Mouse (Mus musculus): ENCODE data around the gene Xpnpep1.

Xpnpep1 gene

GRCm38 (mm10) chr19:53066531-53066930 is 26.5 kb upstream of the Xpnpep1 start:
- peak in 1 of 2 experiments; percentile 56 for DNase-seq (ENCODE audit: low spot score in 2 of 2)

- DNase-seq (ENCODE audit: low spot score in 2 of 2), result peak in 1 of 2 experiments; percentile 49
Measured at GRCm38 (mm10) chr19:53064972-53065361, 25.0 kb upstream of the Xpnpep1 start.

GRCm38 (mm10) chr19:53064292-53064971 is 24.4 kb upstream of the Xpnpep1 start:
- DNase-seq (ENCODE audit: low spot score in 2 of 2), result peak in 1 of 2 experiments; percentile 52

- DNase-seq (ENCODE audit: low spot score in 2 of 2), result no peak
Measured at GRCm38 (mm10) chr19:53062046-53062445, 22.0 kb upstream of the Xpnpep1 start.

- DNase-seq (ENCODE audit: low spot score in 2 of 2), result peak in 1 of 2 experiments; percentile 53
Measured at GRCm38 (mm10) chr19:53059344-53060111, 19.5 kb upstream of the Xpnpep1 start.

GRCm38 (mm10) chr19:53058726-53059334 is 18.8 kb upstream of the Xpnpep1 start:
- no peak for DNase-seq (ENCODE audit: low spot score in 2 of 2)

GRCm38 (mm10) chr19:53057980-53058725 is 18.1 kb upstream of the Xpnpep1 start:
- peak in 1 of 2 experiments; percentile 56 for DNase-seq (ENCODE audit: low spot score in 2 of 2)

- DNase-seq (ENCODE audit: low spot score in 2 of 2), result no peak
Measured at GRCm38 (mm10) chr19:53053355-53053754, 13.3 kb upstream of the Xpnpep1 start.

GRCm38 (mm10) chr19:53052031-53052670 is 12.1 kb upstream of the Xpnpep1 start:
- peak in 1 of 2 experiments; percentile 59 for DNase-seq (ENCODE audit: low spot score in 2 of 2)

GRCm38 (mm10) chr19:53051288-53051985 is 11.4 kb upstream of the Xpnpep1 start:
- DNase-seq (ENCODE audit: low spot score in 2 of 2), result peak; percentile 48 to 59

GRCm38 (mm10) chr19:53050100-53050499 is 10.1 kb upstream of the Xpnpep1 start:
- peak in 1 of 2 experiments; percentile 56 for DNase-seq (ENCODE audit: low spot score in 2 of 2)

- DNase-seq (ENCODE audit: low spot score in 2 of 2), result peak in 1 of 2 experiments; percentile 57
Measured at GRCm38 (mm10) chr19:53047208-53047607, 7.2 kb upstream of the Xpnpep1 start.

- DNase-seq (ENCODE audit: low spot score in 2 of 2), result no peak
Measured at GRCm38 (mm10) chr19:53043423-53044125, 3.6 kb upstream of the Xpnpep1 start.

GRCm38 (mm10) chr19:53041570-53041969 is 1.6 kb upstream of the Xpnpep1 start:
- DNase-seq (ENCODE audit: low spot score in 2 of 2), result no peak

GRCm38 (mm10) chr19:53041133-53041510 is 1.1 kb upstream of the Xpnpep1 start:
- DNase-seq (ENCODE audit: low spot score in 2 of 2), result no peak

- DNase-seq (ENCODE audit: low spot score in 2 of 2), result no peak
Measured at GRCm38 (mm10) chr19:53039090-53039489, 924 bp downstream of the Xpnpep1 start.

- DNase-seq (ENCODE audit: low spot score in 2 of 2), result peak; percentile 99
Measured at GRCm38 (mm10) chr19:53038435-53038938, 1.5 kb downstream of the Xpnpep1 start.

GRCm38 (mm10) chr19:53037925-53038419 is 2.0 kb downstream of the Xpnpep1 start:
- DNase-seq (ENCODE audit: low spot score in 2 of 2), result peak in 1 of 2 experiments; percentile 61

- DNase-seq (ENCODE audit: low spot score in 2 of 2), result no peak
Measured at GRCm38 (mm10) chr19:53033159-53033943, 6.7 kb downstream of the Xpnpep1 start.

All from urinary bladder, postnatal 4 days (tissue).